Mouse (Mus musculus): ENCODE results near the gene Slc30a7.
A peak's percentile ranks its signal among the peaks of the same experiment; 100 is the strongest.

Slc30a7 gene

GRCm38 (mm10) chr3:116006978-116007940 is at the start of gene Slc30a7, which contains the start of gene Extl2:
Gene Slc30a7 (minus strand): TSS chr3:116007406.
Gene Extl2 (plus strand): TSS chr3:116007462.
- peak; percentile 75 for DNase-seq (ENCODE audit: low read depth, low spot score)

GRCm38 (mm10) chr3:116047034-116047433 is 39.8 kb upstream of the Slc30a7 start:
- DNase-seq (ENCODE audit: low read depth, low spot score), result no peak

- DNase-seq (ENCODE audit: low read depth, low spot score), result no peak
Observed at GRCm38 (mm10) chr3:116046000-116046399, 38.8 kb upstream of the Slc30a7 start.

GRCm38 (mm10) chr3:116040776-116041175 is 33.6 kb upstream of the Slc30a7 start:
- DNase-seq (ENCODE audit: low read depth, low spot score), result no peak

GRCm38 (mm10) chr3:116033871-116034222 is 26.6 kb upstream of the Slc30a7 start:
- peak; percentile 33 for DNase-seq (ENCODE audit: low read depth, low spot score)

GRCm38 (mm10) chr3:116033218-116033870 is 26.1 kb upstream of the Slc30a7 start:
- no peak for DNase-seq (ENCODE audit: low read depth, low spot score)

GRCm38 (mm10) chr3:116030152-116030788 is 23.1 kb upstream of the Slc30a7 start:
- DNase-seq (ENCODE audit: low read depth, low spot score), result no peak

- DNase-seq (ENCODE audit: low read depth, low spot score), result no peak
Observed at GRCm38 (mm10) chr3:116026996-116027395, 19.8 kb upstream of the Slc30a7 start.

GRCm38 (mm10) chr3:116025701-116026100 is 18.5 kb upstream of the Slc30a7 start:
- DNase-seq (ENCODE audit: low read depth, low spot score), result no peak

GRCm38 (mm10) chr3:116024669-116025068 is 17.5 kb upstream of the Slc30a7 start:
- DNase-seq (ENCODE audit: low read depth, low spot score), result no peak

GRCm38 (mm10) chr3:116024236-116024635 is 17.0 kb upstream of the Slc30a7 start:
- DNase-seq (ENCODE audit: low read depth, low spot score), result peak; percentile 51

- no peak for DNase-seq (ENCODE audit: low read depth, low spot score)
Observed at GRCm38 (mm10) chr3:116019136-116019535, 11.9 kb upstream of the Slc30a7 start.

GRCm38 (mm10) chr3:116018606-116019005 is 11.4 kb upstream of the Slc30a7 start:
- no peak for DNase-seq (ENCODE audit: low read depth, low spot score)

GRCm38 (mm10) chr3:116016116-116016515 is 8.9 kb upstream of the Slc30a7 start:
- no peak for DNase-seq (ENCODE audit: low read depth, low spot score)

- no peak for DNase-seq (ENCODE audit: low read depth, low spot score)
Observed at GRCm38 (mm10) chr3:116014901-116015300, 7.7 kb upstream of the Slc30a7 start.

GRCm38 (mm10) chr3:116009622-116010344 is 2.6 kb upstream of the Slc30a7 start:
- no peak for DNase-seq (ENCODE audit: low read depth, low spot score)

- DNase-seq (ENCODE audit: low read depth, low spot score), result peak; percentile 63
Observed at GRCm38 (mm10) chr3:116007941-116008440, 785 bp upstream of the Slc30a7 start.

GRCm38 (mm10) chr3:116006284-116006977 is 775 bp downstream of the Slc30a7 start:
- DNase-seq (ENCODE audit: low read depth, low spot score), result peak; percentile 80

- DNase-seq (ENCODE audit: low read depth, low spot score), result no peak
Observed at GRCm38 (mm10) chr3:115996929-115997328, 10.3 kb downstream of the Slc30a7 start.

- DNase-seq (ENCODE audit: low read depth, low spot score), result no peak
Observed at GRCm38 (mm10) chr3:115993025-115993424, 14.2 kb downstream of the Slc30a7 start.

- no peak for DNase-seq (ENCODE audit: low read depth, low spot score)
Observed at GRCm38 (mm10) chr3:115992588-115992987, 14.6 kb downstream of the Slc30a7 start.

Data from CD4-positive helper T cell, adult 2 months (primary cell).